Mouse (Mus musculus) left cerebral cortex, adult 18-20 months (tissue): ENCODE measurements around the gene Gins1. TPM values are rescaled to one million over a fixed set of nuclear protein-coding genes. Genes with fewer than 3 reads are reported as not detected.
"Not testable (repeated sequence)": the region's sequence is repeated elsewhere in the genome, so short reads cannot be mapped to it uniquely, and the experiment has no call there.

Experiments used
- DNase-seq, 2 experiments: peaks; one replicate each; pipeline ENCODE4 v3.0.0; 2021 to 2022; ENCODE audit warnings: low spot score in 2 of 2, mixed read lengths in 1 of 2
- long read RNA-seq, 2 experiments: library from polyadenylated mRNA; stranded (forward); transcript quantifications; one replicate each; pipeline ENCODE4 v2.0.0; 2021
- total RNA-seq, 2 experiments: library from RNA; stranded (reverse); gene quantifications; 2 replicates each; pipeline ENCODE4 v1.2.3; 2021

Gene Gins1
- 1 to 10 TPM; 1.3 to 1.4 TPM for total RNA-seq
- long read RNA-seq, experiment 1, partial matches to known transcripts, result 1 of 2 reads
- long read RNA-seq, experiment 1, other reads (novel, unspliced or antisense), result 0 of 2 reads
- long read RNA-seq, experiment 2, partial matches to known transcripts, result 0 of 3 reads
- long read RNA-seq, experiment 2, other reads (novel, unspliced or antisense), result 2 of 3 reads

DNA sequence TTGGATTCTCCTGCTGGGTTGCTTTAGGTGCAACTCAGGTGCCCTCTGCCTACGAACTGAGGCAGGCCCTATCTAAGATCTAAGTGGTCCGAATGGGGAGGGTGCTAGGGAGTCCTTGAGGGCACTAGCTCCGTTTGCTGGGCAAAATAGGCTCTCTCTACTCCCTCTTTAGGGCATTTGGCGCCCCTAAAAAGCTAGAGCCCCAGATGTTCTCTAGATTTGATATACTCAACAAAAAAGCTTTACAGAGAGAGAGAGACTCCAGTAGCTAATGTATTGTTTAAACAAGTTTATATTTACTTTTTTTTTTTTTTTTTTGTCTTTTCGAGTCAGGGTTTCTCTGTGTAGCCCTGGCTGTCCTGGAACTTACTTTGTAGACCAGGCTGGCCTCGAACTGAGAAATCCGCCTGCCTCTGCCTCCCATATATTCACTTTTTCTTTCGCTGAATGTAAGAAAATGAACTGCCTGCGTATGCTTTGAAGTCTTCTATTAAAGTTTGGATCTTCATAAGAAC is at the start of gene Gins1:
Gene Gins1 (plus strand): TSS at position 465 of the 515 bp plus-strand sequence.
- DNase-seq, result no peak

DNA sequence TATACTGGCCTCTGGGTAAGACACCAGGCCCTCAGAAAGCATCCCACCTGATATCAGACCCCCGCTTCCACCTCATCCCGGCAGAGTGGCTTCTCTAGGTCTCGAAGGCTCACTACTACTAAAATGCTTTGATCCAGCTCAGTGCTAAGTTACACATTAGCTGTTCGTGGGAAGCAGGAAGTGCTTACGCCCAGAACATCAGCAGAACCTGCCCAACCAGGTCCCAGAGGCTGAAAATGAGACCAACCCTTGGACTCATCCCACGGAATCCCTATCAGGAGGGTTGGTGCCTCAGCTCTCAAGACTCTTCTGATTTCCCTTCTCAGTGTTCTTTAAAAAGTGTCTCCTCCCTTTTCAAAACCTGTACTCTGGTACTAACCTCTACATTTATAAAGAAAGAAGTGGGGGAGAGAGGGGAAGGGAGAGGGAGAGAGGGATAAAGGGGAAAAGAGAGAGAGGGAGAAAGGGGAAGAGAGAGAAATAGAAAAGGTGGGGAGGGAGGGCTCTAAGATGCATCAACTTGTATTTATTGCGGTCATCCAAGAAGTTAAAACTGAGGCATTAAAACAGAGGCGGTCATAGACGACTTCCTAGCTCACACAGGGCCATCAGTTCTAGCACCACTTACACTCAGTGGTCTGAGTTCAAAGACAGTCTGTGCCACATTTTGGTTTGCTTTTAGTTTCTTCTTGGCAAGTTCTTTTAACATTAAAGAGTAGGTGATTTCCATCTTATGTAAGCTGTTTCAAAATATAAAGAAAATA is 46.3 kb upstream of the Gins1 start:
- DNase-seq, result no peak

DNA sequence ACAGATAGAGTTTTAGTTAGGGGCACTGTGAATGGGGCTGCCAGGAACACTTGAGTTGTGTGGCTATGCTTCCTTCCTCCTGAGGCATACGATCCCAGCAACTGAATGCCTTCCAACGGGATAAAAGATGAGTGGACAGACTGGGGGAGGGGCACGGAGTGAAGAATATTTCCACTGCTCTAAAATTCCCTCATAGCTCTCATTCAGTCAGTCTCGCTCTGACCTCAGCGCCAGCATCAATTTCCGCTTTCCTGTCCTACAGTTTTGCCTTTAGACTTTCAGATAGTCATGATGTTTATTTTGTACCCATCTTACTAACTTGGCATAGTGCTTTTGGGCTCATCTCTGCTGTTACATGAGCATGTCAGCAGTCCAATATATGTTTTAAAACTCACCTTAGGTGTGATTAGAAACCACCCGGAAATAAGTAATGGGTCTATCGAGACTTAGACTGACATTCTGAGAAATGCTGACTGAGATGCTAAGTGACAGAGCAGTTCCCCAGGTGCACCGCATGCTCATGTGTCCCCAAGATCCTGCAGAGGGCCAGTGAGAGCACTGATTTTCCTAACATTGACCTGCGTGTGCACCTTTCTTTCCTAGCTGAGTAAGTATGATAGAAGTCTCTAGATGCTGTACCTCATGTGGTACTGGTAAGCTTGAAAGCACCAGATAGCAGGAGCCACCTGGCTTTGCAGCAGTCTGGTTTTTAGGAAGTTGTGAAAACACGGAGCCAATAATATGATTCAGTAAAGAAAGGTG is 45.3 kb upstream of the Gins1 start:
- DNase-seq, result no peak

DNA sequence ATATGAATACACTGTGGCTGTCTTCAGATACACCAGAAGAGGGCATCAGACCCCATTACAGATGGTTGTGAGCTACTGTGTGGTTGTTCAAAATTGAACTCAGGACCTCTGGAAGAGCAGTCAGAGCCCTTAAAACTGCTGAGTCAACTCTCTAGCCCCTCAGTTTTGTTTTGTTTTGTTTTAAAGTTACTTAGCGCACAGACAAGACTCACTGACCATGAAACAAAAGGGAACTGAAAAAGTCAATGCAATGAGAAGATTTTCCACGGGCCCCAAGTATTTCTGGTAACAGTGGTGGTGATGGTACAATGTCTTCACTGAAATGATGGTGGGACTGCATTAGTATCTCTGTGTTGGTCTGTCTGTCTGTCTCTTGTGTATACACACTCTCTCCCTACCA is 44.1 kb upstream of the Gins1 start:
- no peak for DNase-seq

DNA sequence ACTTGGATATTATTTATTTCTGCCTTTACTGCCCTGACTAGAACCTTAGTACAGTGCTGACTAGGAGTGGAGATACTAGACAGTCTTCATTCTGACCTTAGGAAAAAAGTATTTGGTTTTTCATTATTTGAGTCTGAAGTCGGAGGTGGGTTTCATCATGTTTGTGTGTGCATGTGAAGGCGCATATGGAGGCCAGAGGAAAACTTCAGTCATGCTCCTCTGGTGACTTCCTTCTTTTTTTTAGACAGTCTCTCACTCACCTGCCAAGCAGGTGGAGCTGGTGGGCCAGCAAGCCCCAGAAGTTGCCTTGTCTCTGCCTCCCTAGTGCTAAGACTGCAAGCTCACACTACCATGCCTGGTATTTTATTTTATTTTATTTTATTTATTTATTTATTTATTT is 38.2 kb upstream of the Gins1 start:
- no peak for DNase-seq

DNA sequence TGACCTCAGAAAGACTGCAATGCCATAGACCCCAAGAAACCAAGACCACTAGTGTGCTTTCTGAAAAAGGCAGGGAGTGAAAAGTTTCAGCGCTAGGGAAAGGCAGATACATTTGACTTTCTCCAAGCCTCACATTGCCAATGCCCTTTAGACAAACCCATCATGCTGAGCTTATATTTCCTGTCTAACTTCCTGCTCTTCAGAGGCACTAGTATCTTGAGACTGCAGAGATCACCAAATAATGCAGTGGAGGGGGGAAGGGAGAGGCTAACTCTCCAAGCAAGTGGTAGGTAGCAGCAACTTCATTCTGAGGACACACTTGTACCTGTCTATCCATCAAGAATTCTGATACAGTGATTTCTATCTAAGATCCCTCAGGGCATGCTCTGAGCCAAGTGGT is 35.8 kb upstream of the Gins1 start:
- no peak for DNase-seq

DNA sequence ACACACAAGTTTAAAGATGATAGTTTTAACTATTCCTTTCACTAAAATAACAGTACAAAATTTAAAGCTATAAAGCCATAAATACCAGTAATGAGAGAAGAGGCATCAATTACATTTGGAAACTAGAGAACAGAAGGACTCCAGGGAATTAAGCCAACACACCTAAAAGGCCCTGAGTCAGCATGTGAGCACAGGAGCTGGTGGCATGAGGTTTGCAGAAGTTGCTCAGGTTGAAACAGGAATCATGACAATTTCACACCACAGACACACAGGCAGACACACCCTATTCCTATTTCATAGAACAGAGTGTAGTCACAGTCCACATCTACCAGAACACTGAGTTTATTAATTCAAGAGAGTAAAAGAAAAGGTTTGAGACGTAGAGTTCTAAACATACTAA is 30.7 kb upstream of the Gins1 start:
- no peak for DNase-seq

DNA sequence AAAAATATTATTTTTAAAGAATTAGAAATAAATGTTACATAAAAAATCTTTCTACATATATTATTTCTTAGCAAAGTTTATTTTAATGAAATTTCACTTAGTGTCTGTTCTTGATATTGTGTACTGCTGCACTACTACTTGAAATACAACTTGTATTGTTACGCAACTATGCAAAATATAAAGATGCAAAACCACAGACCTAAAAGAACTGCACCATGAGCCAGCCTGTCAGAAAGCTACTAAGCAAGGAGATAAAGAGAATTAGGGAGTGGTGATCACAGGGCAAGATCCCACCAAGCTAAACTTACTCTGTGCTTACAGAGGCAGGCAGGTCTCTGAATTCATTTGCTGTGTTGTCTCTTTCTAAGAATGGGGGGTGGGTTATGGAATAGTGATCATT is 30.0 kb upstream of the Gins1 start:
- no peak for DNase-seq

DNA sequence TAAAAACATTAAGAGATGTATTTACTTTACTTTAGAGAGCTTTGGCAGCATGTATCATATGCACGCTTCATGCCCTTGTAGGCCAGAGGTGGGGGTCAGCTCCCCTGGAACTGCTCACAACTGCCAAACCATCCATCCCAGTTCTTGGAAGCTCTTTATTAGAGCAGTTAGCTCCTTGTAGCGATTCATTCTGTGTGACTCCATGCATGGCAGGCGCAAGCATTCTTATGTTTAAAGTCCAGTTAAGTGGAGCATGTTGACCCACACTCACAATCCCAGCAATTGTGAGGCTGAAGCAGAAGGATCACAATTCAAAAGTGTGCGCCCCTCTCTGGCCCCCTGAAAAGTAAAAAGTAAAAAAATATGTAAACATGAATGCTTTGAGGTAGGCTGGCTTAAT is 27.6 kb upstream of the Gins1 start:
- no peak for DNase-seq

DNA sequence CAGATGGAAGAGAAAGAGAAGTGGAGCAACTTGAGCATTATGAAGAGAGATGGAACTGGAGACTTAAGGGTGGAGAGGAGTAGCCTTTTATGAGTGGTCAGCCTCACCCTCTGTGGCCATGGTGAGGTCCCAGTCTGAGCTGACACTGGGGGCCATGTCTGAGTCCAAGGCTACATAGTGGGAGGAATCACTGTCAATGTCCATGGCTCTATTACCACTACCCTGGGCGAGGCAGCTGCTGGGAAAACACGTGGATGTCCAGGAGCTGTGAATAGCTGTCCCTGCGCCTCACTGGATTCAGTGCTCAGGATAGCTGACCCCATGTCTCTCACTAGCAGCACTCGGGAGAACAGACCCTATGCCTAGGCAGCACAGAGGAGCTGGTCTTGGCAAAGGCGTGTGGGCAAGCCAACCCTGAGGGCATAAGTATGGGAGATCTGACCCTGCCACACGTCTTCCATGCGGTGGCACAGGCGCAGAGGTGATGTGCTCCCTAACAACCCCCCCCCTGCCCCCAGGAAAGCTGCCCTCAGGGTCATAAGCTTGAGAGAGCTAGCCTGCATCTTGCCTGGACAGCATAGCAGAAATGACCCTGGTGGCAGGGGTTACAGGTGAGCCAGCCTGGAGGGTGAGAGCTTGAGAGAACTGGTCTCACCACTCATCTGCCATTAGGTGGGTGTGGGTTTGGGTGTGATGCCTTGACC is 21.0 kb upstream of the Gins1 start:
- DNase-seq, result no peak

DNA sequence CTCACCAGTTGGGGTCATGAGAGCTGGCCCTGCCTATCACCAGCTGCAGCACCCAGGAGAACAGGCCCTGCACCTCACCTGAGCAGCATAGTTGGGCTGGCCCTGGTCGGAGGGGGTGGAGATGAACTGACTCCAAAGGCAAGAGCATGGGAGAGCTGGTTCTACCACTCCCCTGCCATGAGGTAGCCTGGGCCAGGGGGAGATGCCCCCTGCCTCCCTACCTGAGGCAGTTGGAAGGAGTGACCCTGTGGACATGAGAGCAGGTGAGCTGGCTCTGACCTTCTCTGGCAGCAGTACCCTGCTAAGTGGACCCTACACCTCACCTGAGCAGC is 20.5 kb upstream of the Gins1 start:
- DNase-seq, result no peak

DNA sequence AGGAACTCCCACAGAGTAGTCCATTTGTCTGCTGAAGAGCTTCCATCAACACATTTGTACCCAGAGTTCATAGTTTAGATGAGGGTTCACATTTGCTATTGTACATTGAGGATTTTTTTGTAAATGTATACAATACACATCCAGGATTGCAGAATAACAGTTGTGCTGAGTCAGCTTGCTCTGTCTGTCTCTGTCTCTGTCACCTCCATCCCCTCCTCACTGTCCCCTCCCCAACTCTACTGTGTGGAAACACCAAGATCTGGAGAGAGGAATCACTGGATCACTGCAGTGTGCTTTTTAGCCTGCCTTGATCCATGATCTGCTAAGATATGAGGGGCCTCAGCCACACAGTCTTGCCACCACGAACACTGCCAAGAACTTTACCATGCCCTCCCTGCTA is 19.4 kb upstream of the Gins1 start:
- DNase-seq, result no peak

DNA sequence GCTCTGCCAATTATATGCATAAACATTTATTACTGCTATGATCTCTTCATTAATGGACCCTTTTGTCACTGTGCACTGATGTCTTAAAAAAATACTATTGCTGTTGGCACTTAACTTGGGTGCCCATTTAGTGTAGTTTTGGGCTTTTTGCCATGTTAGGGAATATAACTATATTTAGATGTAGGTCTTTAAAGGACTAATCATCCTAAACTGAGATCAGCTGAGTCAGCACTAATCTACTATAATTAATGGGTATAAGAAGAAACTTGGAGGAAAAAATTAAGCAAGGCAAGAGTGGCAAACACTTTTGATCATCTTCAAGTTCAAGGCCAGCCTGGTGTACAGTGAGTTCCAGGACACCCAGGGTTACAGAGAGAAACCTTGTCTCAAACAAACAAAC is 18.9 kb upstream of the Gins1 start:
- DNase-seq, result no peak

DNA sequence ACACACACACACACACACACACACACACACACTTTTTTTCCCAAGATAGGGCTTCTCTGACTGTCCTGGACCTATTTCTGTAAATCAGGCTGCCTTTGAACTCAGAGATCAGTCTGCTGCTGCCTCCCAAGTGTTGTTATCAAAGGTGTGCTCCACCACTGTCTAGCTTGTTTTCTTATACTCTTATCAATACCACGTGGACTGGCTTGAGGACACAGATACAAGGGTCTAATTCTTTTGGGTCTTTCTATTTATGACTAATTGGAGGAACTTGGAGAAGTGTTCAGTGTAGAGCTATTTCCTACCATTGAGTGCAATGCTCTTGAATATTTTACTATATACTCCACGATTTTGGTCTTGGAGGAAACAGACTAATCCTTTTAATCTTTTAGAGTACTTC is 17.8 kb upstream of the Gins1 start:
- no peak for DNase-seq

DNA sequence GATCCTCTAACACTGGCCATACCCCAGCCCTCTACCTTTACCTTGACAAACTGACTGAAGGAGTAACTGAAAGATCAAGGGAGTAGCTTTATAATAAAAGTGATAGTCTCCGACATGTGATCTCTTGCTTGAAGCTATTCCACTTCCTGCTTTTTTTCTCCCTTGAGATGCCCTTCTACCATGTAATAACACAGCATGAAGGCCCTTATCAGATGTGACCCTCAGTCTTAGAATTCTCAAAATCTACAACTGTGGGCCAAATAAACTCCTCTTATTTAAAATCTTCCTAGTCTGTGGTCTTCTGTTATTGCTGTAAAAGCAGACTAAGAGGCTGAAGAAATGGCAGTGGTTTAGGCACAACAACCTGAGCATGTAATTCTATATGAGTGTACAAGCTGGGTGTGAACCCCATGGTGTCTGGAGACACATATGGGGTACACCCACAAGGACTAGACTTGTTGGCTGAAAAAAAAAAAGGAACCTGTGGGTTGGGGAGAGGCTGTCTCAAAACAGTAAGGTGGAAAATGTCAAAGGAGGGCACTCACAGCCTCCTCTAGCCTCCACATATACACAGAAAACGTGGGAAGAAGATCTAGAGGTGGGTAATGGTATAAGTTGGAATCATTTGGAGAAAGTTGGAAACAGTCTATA is 10.5 kb upstream of the Gins1 start:
- no peak for DNase-seq

DNA sequence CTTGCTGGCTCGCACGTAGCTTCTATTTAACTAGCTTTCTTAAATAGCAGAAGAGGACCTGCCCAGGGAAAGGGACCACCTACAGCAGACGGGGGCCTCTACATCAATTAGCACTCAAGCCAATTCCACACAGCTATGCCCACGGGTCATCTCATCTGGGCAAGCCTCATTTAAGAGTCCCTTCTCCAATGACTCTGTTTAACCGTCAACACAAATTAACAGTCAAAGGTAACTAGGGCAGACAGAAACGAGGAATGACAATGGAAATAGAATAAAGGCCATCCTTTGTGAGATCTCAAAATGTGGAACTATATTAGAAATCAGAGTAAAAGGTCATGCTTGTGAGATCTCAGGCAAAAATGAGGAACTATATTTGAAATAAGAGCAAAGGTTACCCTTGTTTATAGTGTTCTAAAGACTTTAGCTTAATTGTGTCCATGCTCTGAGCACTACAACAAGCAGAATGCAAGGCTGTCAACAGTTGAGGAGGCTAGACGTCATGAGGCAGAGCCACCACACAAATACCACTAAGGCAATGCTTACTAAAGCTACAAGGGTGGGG is 9.4 kb upstream of the Gins1 start:
- DNase-seq, result no peak

DNA sequence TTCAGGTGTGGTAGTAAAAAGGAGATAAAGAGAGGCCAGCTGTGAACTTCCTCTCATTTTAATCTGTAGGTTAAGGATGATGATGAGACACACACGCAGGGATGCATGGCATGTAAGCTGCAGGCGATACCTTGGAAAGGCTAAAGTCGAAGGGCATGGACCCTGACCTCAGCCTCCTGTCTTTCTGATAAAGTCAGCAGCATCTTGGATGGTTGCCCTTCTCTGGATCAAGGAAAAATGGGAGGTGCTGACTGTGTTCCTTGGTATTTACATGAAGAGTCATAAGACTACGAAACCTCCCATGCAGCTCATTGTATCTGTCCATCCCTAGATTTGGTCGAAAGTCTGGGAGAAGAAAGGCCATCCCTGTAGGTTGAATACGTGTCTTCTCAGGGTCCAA is 4.9 kb upstream of the Gins1 start:
- no peak for DNase-seq

DNA sequence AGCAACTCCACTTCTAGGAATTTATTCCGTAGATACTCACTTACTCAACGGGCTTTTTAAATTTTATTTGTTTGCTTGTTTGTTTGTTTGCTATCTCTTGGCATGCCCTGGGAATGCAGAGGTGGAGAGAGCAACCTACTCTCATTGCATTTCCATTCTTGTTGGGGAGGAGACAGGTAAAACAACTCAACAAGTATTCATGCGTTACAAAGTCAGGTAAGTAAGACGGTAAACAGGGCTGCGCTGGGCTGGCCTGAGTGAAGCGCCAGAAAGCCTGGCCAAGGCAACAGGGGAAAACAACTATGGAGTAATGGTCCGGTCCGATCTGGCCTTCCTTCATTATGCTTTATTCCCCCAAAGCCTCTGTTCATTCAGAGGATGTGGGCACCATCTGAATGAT is 2.9 kb upstream of the Gins1 start:
- DNase-seq, result no peak

DNA sequence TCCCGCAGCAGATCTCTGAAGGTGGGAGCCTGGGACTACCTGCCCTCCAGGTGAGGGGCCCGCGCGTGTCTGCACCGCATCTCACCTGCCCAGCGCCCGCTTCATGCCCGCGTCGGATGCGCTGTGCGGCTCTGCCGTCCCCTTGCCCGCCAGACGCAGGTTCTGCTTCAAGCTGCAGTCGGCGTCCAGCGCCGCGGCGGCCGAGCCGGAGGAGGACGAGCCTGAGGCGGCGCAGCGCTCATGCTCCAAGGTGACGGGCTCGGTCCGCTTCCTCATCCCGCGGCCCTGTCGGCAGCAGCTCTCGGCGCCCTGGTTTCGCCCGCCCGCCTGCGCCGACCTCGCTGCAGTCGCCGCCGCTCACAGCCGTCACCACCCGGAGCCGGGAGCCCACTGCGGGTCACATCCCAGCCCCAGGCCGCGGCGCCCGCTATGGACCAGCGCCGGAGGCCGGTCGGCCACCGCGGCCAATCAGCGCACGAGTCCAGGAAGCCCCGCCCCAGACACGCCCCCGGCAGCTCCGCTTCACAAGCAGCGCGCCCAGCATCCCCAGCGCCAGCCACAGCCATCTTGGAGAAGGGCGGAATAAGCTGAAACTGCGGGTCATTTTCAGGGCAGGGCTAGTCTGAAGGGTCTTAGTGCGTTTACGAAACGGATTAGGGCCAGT is 796 bp upstream of the Gins1 start, which contains the start of gene Abhd12:
Gene Abhd12 (minus strand): TSS at position 470 of the 664 bp plus-strand sequence.
- DNase-seq, result peak; percentile 96 to 97

DNA sequence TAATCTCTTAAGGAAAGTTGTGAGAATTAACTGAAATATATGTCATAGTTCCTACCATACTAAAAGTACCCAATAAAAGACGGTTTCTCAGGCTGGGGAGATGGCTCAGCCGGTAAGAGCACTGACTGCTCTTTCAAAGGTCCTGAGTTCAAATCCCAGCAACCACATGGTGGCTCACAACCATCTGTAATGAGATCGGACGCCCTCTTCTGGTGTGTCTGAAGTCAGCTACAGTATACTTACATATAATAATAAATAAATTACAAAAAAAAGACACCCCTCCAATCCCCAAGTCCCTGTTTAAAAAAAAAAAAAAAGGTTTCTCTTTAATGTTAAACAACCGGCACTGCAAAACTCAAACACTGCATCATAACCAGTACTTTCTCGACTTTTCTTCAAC is 3.7 kb downstream of the Gins1 start:
- not testable (repeated sequence) for DNase-seq
